Mouse (Mus musculus) stomach, postnatal 0 days (tissue): ENCODE measurements around the gene Zbtb16. TPM values are rescaled to one million over a fixed set of nuclear protein-coding genes. Genes with fewer than 3 reads are reported as not detected.

Experiments used
- ATAC-seq: fragments of 200-750 bp; cut with Nextera tagmentation; 2 replicates; pipeline ENCODE4 v1.8.0; 2017; ENCODE audit not compliant: low FRiP score, low TSS enrichment
- DNase-seq: peaks from one replicate; pipeline ENCODE4 v3.0.0-alpha.2; 2016; ENCODE audit warnings: low spot score
- H3K27ac ChIP-seq: fragments of 300-500 bp; sonication (generic); replicated peaks from 2 replicates; pipeline ENCODE4 v1.5.1; 2014; ENCODE audit warnings: mild to moderate bottlenecking, control low read depth
- H3K27me3 ChIP-seq: fragments of 300-500 bp; sonication (generic); 2 replicates; pipeline ENCODE4 v1.6.1; 2014; ENCODE audit warnings: low read length; ENCODE audit not compliant: control insufficient read depth, insufficient read depth
- H3K36me3 ChIP-seq: fragments of 300-500 bp; sonication (generic); 2 replicates; pipeline ENCODE4 v1.6.1; 2014; ENCODE audit warnings: low read length, mixed read lengths; ENCODE audit not compliant: control insufficient read depth, insufficient read depth
- H3K4me1 ChIP-seq: fragments of 300-500 bp; sonication (generic); replicated peaks from 2 replicates; pipeline ENCODE4 v1.6.1; 2014; ENCODE audit warnings: antibody characterized with exemption; ENCODE audit not compliant: control insufficient read depth, insufficient read depth
- H3K4me2 ChIP-seq: fragments of 300-500 bp; sonication (generic); replicated peaks from 2 replicates; pipeline ENCODE4 v1.6.1; 2014; ENCODE audit warnings: low read depth, mild to moderate bottlenecking, control low read depth, moderate library complexity
- H3K4me3 ChIP-seq: fragments of 300-500 bp; sonication (generic); 2 replicates; pipeline ENCODE4 v1.5.1; 2014; ENCODE audit warnings: low read depth, low read length, control low read depth
- H3K9ac ChIP-seq: fragments of 300-500 bp; sonication (generic); 2 replicates; pipeline ENCODE4 v1.6.1; 2014; ENCODE audit warnings: mild to moderate bottlenecking, low read length, control low read depth, mixed read lengths
- H3K9me3 ChIP-seq: fragments of 300-500 bp; sonication (generic); 2 replicates; pipeline ENCODE4 v1.6.1; 2016; ENCODE audit warnings: low read length; ENCODE audit not compliant: control insufficient read depth
- CTCF ChIP-seq: IDR thresholded peaks from 2 replicates; pipeline ENCODE4 v1.5.1; 2016; ENCODE audit warnings: antibody characterized with exemption, low read depth, mild to moderate bottlenecking, moderate library complexity
- EP300 ChIP-seq: optimal IDR thresholded peaks from 2 replicates; pipeline ENCODE3; 2016; ENCODE audit warnings: antibody characterized with exemption
- WGBS: fragments of 180-500 bp; shearing (Covaris S2); extraction: QIAGEN DNeasy Blood & Tissue Kit; methylation state at CpG from one replicate; pipeline ENCODE4 v1.1.7; 2014; 5-methylcytosine and 5-hydroxymethylcytosine counted together
- polyA plus RNA-seq: library from polyadenylated mRNA; unstranded; fragments of >200 nt; fragmentation: Nextera tagmentation; extraction: Ambion mirVana; gene quantifications from 2 replicates; pipeline ENCODE4 v1.2.1, GENCODE M21; 2015

Zbtb16 gene
- polyA plus RNA-seq, 1 experiment from 2014 or later, result 1.7 TPM

DNA sequence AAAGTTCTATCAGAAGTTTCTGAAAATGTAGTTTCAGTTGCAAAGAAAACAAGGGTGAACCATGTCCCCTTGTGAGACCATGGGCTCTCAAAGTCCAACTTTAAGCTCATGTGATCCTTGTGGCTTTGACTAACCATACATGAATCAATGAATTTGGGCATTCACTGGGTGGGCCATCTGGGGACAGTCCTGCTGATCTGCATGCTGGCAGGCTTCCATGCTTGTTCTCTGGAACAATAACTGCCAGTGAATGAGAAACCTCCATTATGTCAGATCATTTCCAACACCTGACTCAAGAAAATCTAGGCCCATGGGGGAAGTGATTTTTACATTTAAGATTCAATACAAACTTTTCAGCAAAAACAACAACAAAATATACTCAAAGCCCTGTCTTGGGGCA, 70.1 kb downstream of the Zbtb16 start:
- H3K9me3 ChIP-seq, result no peaks in the 10 kb centered on the region

DNA sequence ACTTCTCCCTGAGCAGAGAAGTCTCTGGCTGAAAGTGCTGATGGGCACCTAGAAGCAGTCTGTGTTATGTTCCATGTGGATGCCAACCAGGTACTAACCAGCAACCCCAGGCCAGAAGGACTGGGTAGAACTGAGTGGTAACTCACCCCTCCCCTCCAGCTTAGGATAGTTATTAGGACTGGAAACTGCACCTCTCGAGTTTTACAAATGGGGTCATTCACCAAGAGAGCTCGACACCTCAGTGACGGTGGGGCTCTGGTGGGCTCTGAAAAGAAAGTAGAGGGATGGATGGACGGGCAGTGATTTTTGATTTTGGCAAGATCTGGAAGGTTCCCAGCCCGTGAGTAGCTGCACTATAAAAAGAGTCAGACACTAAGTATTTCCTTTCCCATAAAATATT, 71.7 kb downstream of the Zbtb16 start:
- no peaks in the 10 kb centered on the region for H3K9me3 ChIP-seq
- H3K36me3 ChIP-seq, result no peaks in the 10 kb centered on the region
- H3K4me1 ChIP-seq, result peaks cover 6% of the 10 kb centered on the region
- no peak overlapping the region for H3K27ac ChIP-seq
- no peak overlapping the region for H3K9ac ChIP-seq
- H3K4me2 ChIP-seq, result no peak overlapping the region
- H3K27me3 ChIP-seq, result no peaks in the 10 kb centered on the region
- WGBS, result 88% methylated on average over 5 of the region's 5 CpGs
- no peak overlapping the region for H3K4me3 ChIP-seq
- DNase-seq, result no peak
- TF ChIP-seq EP300 (no peak), CTCF (no peak)
- no peak for ATAC-seq

More for the DNA sequence above, 70.1 kb downstream of the Zbtb16 start:
- TF ChIP-seq EP300, result no peak
- TF ChIP-seq CTCF, result no peak
- Histone ChIP-seq H3K4me3 (no peak overlapping the region), H3K4me1 (peaks cover 3% of the 10 kb centered on the region; the same call in 1 of the 2 replicates), H3K36me3 (no peaks in the 10 kb centered on the region), H3K27me3 (no peaks in the 10 kb centered on the region), H3K27ac (no peak overlapping the region), H3K9ac (no peak overlapping the region), H3K4me2 (no peak overlapping the region)
- no peak for DNase-seq
- ATAC-seq, result no peak

DNA sequence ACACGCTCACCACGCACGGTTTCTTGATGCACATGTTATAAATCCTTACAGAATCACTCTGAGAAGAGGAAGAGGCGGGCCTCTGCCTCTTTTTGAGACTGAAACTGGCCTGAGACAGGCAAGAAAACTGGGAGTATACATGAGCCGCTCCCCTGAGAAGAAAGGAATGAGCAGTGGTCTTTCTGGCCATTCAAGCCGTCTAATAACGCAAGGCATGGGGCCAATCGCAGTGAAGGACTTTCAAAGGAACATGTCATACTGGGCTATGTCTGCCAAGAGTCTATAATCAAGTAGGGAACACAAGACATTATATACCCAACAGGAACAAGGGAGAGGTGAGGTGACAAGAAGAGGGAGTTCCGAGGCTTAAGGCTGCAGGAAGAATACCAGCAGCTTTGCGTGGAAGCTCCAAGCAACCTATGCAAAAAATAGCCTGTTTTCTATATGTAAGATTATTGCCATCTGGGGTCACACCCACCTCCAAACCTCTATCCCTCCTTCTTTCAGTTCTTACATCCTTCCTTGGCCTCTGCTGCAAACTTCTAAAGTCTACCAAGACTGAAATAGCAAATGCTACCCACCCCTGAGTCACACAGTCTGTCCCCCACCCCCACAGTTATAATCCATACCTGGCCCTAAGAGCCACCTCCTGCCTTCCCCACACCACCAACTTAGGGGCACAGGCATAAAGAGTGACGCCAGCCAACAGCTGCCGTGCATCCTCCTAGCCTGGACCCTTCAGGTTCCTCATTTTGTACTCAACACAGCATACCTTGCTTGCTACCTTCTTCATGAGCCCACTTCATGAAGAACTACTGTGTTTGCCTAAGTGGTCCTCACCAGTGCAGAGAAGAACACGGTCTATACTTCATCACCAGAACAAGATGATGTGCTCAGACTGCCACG, 74.0 kb downstream of the Zbtb16 start:
- TF ChIP-seq CTCF (no peak), EP300 (no peak)
- WGBS, result 81% methylated on average over 14 of the region's 14 CpGs
- no peaks in the 10 kb centered on the region for H3K9me3 ChIP-seq

DNA sequence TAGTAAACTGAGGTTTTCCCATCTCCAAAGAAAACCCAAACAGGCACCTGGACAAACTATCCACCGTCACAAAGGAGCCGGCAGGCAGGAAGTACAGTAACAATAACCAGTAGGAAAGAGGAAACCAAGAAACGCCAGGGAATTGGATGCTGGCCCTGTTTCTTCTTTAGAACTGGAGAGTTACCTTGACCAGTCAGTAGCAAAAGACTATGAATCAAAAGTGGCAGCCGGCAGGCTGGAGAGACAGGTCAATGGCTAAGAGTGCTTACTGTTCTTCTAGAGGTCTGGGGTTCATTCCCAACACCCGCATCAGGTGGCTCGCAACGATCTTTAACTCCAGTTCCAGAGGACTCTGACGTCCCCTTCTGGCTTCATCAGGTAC, 74.9 kb downstream of the Zbtb16 start:
- TF ChIP-seq EP300, result no peak
- TF ChIP-seq CTCF, result no peak
- Histone ChIP-seq H3K4me3 (no peak overlapping the region), H3K27ac (no peak overlapping the region; the same call in 1 of the 2 replicates), H3K27me3 (no peaks in the 10 kb centered on the region), H3K9ac (no peak overlapping the region), H3K9me3 (no peaks in the 10 kb centered on the region), H3K4me1 (peaks cover 6% of the 10 kb centered on the region), H3K36me3 (no peaks in the 10 kb centered on the region), H3K4me2 (no peak overlapping the region)
- WGBS, result 54% methylated on average over 8 of the region's 8 CpGs
- DNase-seq (no peak), ATAC-seq (no peak)

More for the DNA sequence above, 74.0 kb downstream of the Zbtb16 start:
- H3K4me1 ChIP-seq, result peaks cover 6% of the 10 kb centered on the region
- DNase-seq, result no peak
- no peaks in the 10 kb centered on the region for H3K27me3 ChIP-seq
- no peak overlapping the region for H3K4me3 ChIP-seq
- H3K27ac ChIP-seq, result no peak overlapping the region
- H3K4me2 ChIP-seq, result no peak overlapping the region
- no peak overlapping the region for H3K9ac ChIP-seq
- no peaks in the 10 kb centered on the region for H3K36me3 ChIP-seq
- ATAC-seq, result no peak

DNA sequence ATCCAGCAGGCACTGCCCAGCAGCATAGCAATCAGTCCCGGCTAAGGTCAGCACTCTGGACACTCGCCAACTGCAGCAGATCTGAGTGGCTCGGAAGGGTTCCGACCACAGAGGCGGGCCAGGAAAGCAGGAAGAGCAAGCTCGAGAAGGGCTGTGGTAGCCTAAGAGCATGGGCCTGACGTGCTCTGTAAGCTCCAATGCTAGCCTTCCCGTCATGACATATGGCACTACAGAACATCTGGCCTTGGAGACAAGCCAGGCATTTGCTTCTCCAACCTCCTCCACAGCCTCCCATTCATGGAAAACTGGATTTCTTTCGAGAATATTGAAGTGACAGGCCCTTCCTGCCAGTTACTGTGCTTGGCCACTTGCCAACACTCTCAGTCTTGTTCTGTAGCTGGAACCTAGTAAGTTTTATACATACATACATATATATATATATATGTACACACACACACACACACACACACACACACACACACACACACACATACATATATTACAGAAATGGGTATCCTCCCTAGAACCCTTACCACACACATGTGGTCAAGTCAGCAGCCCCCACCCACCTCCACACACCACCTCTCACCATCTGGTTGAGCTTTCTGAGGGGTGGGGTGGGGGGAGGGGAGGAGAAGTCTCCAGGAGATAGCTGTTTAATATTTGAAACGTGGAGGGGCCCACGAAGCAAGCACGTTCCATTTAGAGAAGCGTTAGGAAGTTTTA, 75.4 kb downstream of the Zbtb16 start:
- Histone ChIP-seq H3K4me2 (no peak overlapping the region; the same call in 1 of the 2 replicates), H3K36me3 (no peaks in the 10 kb centered on the region), H3K4me3 (no peak overlapping the region), H3K9me3 (no peaks in the 10 kb centered on the region), H3K9ac (no peak overlapping the region), H3K27ac (peak overlapping the region; percentile 71), H3K27me3 (no peaks in the 10 kb centered on the region), H3K4me1 (peaks cover 6% of the 10 kb centered on the region)
- no peak for TF ChIP-seq CTCF
- no peak for TF ChIP-seq EP300
- peak; percentile 72 for DNase-seq
- 19% methylated on average over 13 of the region's 13 CpGs for WGBS
- ATAC-seq, result peak; percentile 72
